Mouse (Mus musculus) v-Abl transformed pro-B cells (cell line): Measurements from ENCODE around the gene Gc.

Source experiments
- in situ Hi-C, 2 experiments: fragments of 400-800 bp; cut with MboI; formaldehyde crosslinking; loops; one replicate each; pipeline ENCODE4 v1.15.1; 2025; ENCODE audit not compliant: unreplicated experiment in 2 of 2

The Gc gene

DNA sequence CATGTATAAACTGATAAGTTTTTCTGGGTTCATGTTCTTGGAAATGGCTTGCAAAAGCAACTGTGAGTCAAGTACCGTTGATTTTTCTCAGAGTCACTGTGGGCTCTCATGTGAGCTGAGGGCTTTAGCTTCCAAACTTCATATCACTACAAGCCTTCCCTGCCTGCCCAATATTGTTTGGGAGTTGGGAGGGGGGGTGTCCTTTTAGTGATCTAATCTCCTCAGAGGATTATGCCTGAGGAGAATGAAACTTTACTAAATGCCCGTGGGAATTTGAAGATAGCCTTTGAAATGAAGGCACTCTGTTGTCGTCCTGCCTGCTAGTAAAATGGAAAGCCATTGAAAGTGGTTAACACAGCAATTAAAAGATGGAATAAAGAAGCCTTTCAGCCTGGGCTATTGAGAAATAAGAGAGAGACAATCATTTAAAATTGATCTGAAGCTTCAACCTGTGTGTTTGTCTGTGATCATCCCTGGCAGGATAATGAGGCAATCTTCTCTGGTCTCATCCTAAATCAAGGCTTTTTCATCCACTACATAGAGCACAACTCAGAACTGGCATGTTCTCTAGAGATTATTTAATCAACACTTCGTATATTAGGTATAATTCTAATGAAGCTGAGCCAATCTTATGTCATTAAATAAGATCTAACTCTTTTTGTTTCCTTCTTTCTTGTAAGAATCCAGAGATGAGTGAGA lies 89.5 kb downstream of the Gc start:
- in situ Hi-C loops = no loop called here
